Mouse (Mus musculus): Measurements from ENCODE around the gene Zbp1.

GRCm38 (mm10) chr2:173250411-173250810 is 31.7 kb upstream of the Zbp1 start:
- no peak for TF ChIP-seq CEBPB (IDR thresholded peaks at IDR 0.05; ENCODE audit: low read depth)
- no peak for TF ChIP-seq CTCF (IDR thresholded peaks at IDR 0.05; ENCODE audit: control insufficient read depth, insufficient read depth, insufficient read length)

Data from C2C12 (cell line).